9 mouse cellular contexts compared by ENCODE assay signal in genomic region chr3:57470326-57470725, GRCm38 (mm10). TPM values are rescaled to one million over a fixed set of nuclear protein-coding genes. Genes with fewer than 3 reads are reported as not detected.
DNase-seq lines count a peak whose midpoint lies in the region; TF ChIP-seq lines count a peak whose summit lies in the region.
"Had no signal": no experiment of that assay in that cellular context is flagged by ENCODE, and none has a peak within 500 bp of the region (broad histone marks: within the 10 kb centered on the region; RNA-seq: fewer than 3 reads in every experiment).

No protein-coding gene starts in this region.

- H3K4me3 ChIP-seq in embryonic facial prominence, embryonic 10.5 days: no peak overlapping the region
- H3K4me3 ChIP-seq in heart, adult 2 months: no peak overlapping the region; the same call in 1 of the 2 replicates
- no peak overlapping the region for H3K4me3 ChIP-seq in lung, adult 2 months (replicated peaks; ENCODE audit: extremely low read depth, low read depth, low read length)

- TF ChIP-seq POLR2A in heart, adult 2 months (IDR thresholded peaks at IDR 0.05; ENCODE audit: insufficient read depth, low read depth, low read length): no peak
- no peak for TF ChIP-seq POLR2A in lung, adult 2 months (IDR thresholded peaks at IDR 0.05; ENCODE audit: borderline replicate concordance, extremely low read depth, low read depth, low read length)

- peak overlapping the region; percentile 82 for H3K27ac ChIP-seq in embryonic facial prominence, embryonic 10.5 days (replicated peaks)
- peak overlapping the region; percentile 81 for H3K27ac ChIP-seq in heart, adult 2 months

- 37% methylated on average over 5 of the region's 5 CpGs for WGBS in embryonic facial prominence, embryonic 10.5 days
- WGBS in heart, adult 2 months: 9% methylated on average over 5 of the region's 5 CpGs
- WGBS in lung, adult 2 months: 7% methylated on average over 5 of the region's 5 CpGs

- intact Hi-C loops in left cerebral cortex, postnatal 10 days (cut with DNase I): loop anchor here (2.0 kb wide), 2 partner anchors 104 to 154 kb away; partner anchors contain the start of gene Wwtr1
- intact Hi-C loops in heart, adult 2 months (cut with DNase I): loop anchor here (1.0 to 2.0 kb wide), 5 partner anchors 46 to 156 kb away; no protein-coding TSS in a partner anchor

- no peak overlapping the region; the same call in 1 of the 2 replicates for H3K9ac ChIP-seq in heart, adult 2 months (ENCODE audit: low read depth, low read length)

- DNase-seq in left cerebral cortex, postnatal 10 days (ENCODE audit: extremely low spot score in 1 of 2, low spot score in 2 of 2): peak; percentile 18 to 40
- DNase-seq in left cerebral cortex, adult 8-10 months (ENCODE audit: low spot score in 2 of 2): no peak
- peak; percentile 50 for DNase-seq in embryonic facial prominence, embryonic 10.5 days (ENCODE audit: low spot score)
- DNase-seq in heart, adult 2 months: peak; percentile 67 to 68
- DNase-seq in kidney, adult 11 months: peak; percentile 67
- DNase-seq in lung, adult 2 months: peak; percentile 55
- peak; percentile 46 for DNase-seq in ovary, postnatal 36 days (ENCODE audit: low spot score)
- DNase-seq in spleen, postnatal 10 days (ENCODE audit: low spot score in 2 of 2): no peak

- H3K79me2 ChIP-seq in heart, adult 2 months (replicated peaks; ENCODE audit: control insufficient read depth, insufficient read depth, low read length): peaks cover 6% of the 10 kb centered on the region

- H3K4me1 ChIP-seq in embryonic facial prominence, embryonic 10.5 days: peaks cover 41% of the 10 kb centered on the region
- H3K4me1 ChIP-seq in heart, adult 2 months (ENCODE audit: control insufficient read depth, insufficient read depth, low read length): peaks cover 10% of the 10 kb centered on the region
- peaks cover 24% of the 10 kb centered on the region for H3K4me1 ChIP-seq in lung, adult 2 months (ENCODE audit: control insufficient read depth, insufficient read depth, low read length)

- H3K9me3 ChIP-seq in embryonic facial prominence, embryonic 10.5 days: no peaks in the 10 kb centered on the region

- H3K27me3 ChIP-seq in embryonic facial prominence, embryonic 10.5 days (replicated peaks; ENCODE audit: low read depth, poor library complexity, severe bottlenecking): no peaks in the 10 kb centered on the region
- no peaks in the 10 kb centered on the region for H3K27me3 ChIP-seq in heart, adult 2 months (ENCODE audit: control insufficient read depth, insufficient read depth, low read length)

- TF ChIP-seq CTCF in heart, adult 2 months (IDR thresholded peaks at IDR 0.05): no peak; the same call in 1 of the 2 replicates
- TF ChIP-seq CTCF in lung, adult 2 months (IDR thresholded peaks at IDR 0.05; ENCODE audit: insufficient read depth, low read length): peak; percentile 65

- TF ChIP-seq EP300 in heart, adult 2 months (IDR thresholded peaks at IDR 0.05; ENCODE audit: insufficient read depth, low read depth, low read length): peak; percentile 93

- no peaks in the 10 kb centered on the region for H3K36me3 ChIP-seq in embryonic facial prominence, embryonic 10.5 days (replicated peaks)
- H3K36me3 ChIP-seq in heart, adult 2 months (ENCODE audit: control insufficient read depth, insufficient read depth, low read length): peaks cover 14% of the 10 kb centered on the region

RNA-seq across cellular contexts. Expression of gene Tm4sf4, which starts 45.2 kb away (rescaled TPM):
- not detected for total RNA-seq in left cerebral cortex, postnatal 10 days (2021)
- not detected for total RNA-seq in left cerebral cortex, adult 8-10 months (2022)
- polyA plus RNA-seq in embryonic facial prominence, embryonic 10.5 days (2016; fragmentation: Nextera tagmentation; extraction: Ambion mirVana): not detected in 2 replicates
- under 1 TPM; 0.14 to 0.16 TPM for total RNA-seq in heart, adult 2 months (2021)
- polyA plus RNA-seq in heart, adult 2 months (2012; rRNA removed): 0.14 and 0.23 TPM in 2 replicates
- 0.07 TPM in 1 of 2 replicates, not detected in the other for polyA plus RNA-seq in lung, adult 2 months (2012; rRNA removed)
- total RNA-seq: left cerebral cortex, postnatal 36 days had no signal

Comparison
In these comparisons a context has a peak if more than half of its experiments do, and no peak if none do; other contexts are left out.
1. DNase-seq: peak in left cerebral cortex, postnatal 10 days (2 of 2), embryonic facial prominence, embryonic 10.5 days (single experiment), heart, adult 2 months (2 of 2), kidney, adult 11 months (single experiment), lung, adult 2 months (single experiment) and ovary, postnatal 36 days (single experiment); none in left cerebral cortex, adult 8-10 months (0 of 2) and spleen, postnatal 10 days (0 of 2).